Mouse (Mus musculus): ENCODE results near the gene Ska3. TPM values are rescaled to one million over a fixed set of nuclear protein-coding genes. Genes with fewer than 3 reads are reported as not detected.

The Ska3 gene
- total RNA-seq, 2 experiments from 2014 or later, result 0.97 to 1.3 TPM

- DNase-seq (ENCODE audit: low spot score in 2 of 2), result no peak
- H3K4me3 ChIP-seq, result no peak overlapping the region
- TF ChIP-seq CTCF (conservative IDR thresholded peaks at IDR 0.05), result no peak
- H3K27ac ChIP-seq, result no peak overlapping the region
Measured at GRCm38 (mm10) chr14:57772157-57772815, 53.7 kb downstream of the Ska3 start.

GRCm38 (mm10) chr14:57769102-57769501 is 56.9 kb downstream of the Ska3 start:
- no peak overlapping the region for H3K27ac ChIP-seq
- H3K4me3 ChIP-seq, result no peak overlapping the region
- TF ChIP-seq CTCF (conservative IDR thresholded peaks at IDR 0.05), result no peak
- DNase-seq (ENCODE audit: low spot score in 2 of 2), result no peak

- DNase-seq (ENCODE audit: low spot score in 2 of 2), result no peak
- H3K4me3 ChIP-seq, result no peak overlapping the region
- TF ChIP-seq CTCF (conservative IDR thresholded peaks at IDR 0.05), result no peak
- H3K27ac ChIP-seq, result no peak overlapping the region
Measured at GRCm38 (mm10) chr14:57760447-57761412, 65.3 kb downstream of the Ska3 start.

- Histone ChIP-seq H3K4me3 (no peak within 1 kb of the TSS), H3K27ac (no peak within 1 kb of the TSS)
- DNase-seq (ENCODE audit: low spot score in 2 of 2), result no peak
- TF ChIP-seq CTCF (conservative IDR thresholded peaks at IDR 0.05), result no peak
Measured at GRCm38 (mm10) chr14:57758237-57758636, 67.7 kb downstream of the Ska3 start, which contains the start of gene Lats2. Gene Lats2, minus strand, starts transcription at chr14:57758388.

Small RNA genes lying within 50 kb of the gene (microRNA-seq; reads per million reads assigned to microRNA genes)
- 2.2 to 2.9 reads per million in 2 experiments for gene Mir3077

Other genes with a start within 250 kb of the Ska3 start
- 10 to 100 TPM; 14.4 to 15.0 TPM for gene Xpo4, start 160.8 kb downstream of the Ska3 start, total RNA-seq (2021)
- 1 to 10 TPM in 1 of 2 experiments, under 1 TPM in 1; 0.32 to 3.1 TPM for gene Gm49361, start 80.1 kb downstream of the Ska3 start, total RNA-seq (2021)
- 10 to 100 TPM; 42.5 to 49.0 TPM for gene Lats2, start 67.8 kb downstream of the Ska3 start, total RNA-seq (2021)
- gene Sap18, start 28.0 kb downstream of the Ska3 start, total RNA-seq (2021), result 10 to 100 TPM; 47.7 to 67.6 TPM
- 10 to 100 TPM; 67.4 to 75.9 TPM for gene Mrpl57, start within 50 bp of the Ska3 start, total RNA-seq (2021)
- gene Zdhhc20, start 64.1 kb upstream of the Ska3 start, total RNA-seq (2021), result 10 to 100 TPM; 40.0 to 41.7 TPM
- gene Micu2, start 173.1 kb upstream of the Ska3 start, total RNA-seq (2021), result 10 to 100 TPM; 24.9 to 25.3 TPM
- 10 to 100 TPM; 16.3 to 17.1 TPM for gene Fgf9, start 244.4 kb upstream of the Ska3 start, total RNA-seq (2021)